Mouse (Mus musculus) liver, embryonic 14.5 days (tissue): Measurements from ENCODE around the gene Pnpla1. TPM values are rescaled to one million over a fixed set of nuclear protein-coding genes. Genes with fewer than 3 reads are reported as not detected.

Experiments used
- ATAC-seq: fragments of 200-750 bp; cut with Nextera tagmentation; 2 replicates; pipeline ENCODE4 v1.8.0; 2017; ENCODE audit warnings: moderate number of reproducible peaks, mild to moderate bottlenecking, moderate library complexity; ENCODE audit not compliant: insufficient read depth
- DNase-seq, 3 experiments: peaks; one replicate each; pipeline ENCODE4 v3.0.0-alpha.2; 2012 to 2013; ENCODE audit warnings: low read depth in 3 of 3, low spot score in 3 of 3
- H3K27ac ChIP-seq: fragments of 300-500 bp; sonication (generic); 2 replicates; pipeline ENCODE4 v1.5.1; 2014; ENCODE audit warnings: moderate library complexity, mild to moderate bottlenecking, control low read depth, inconsistent platforms
- H3K27me3 ChIP-seq: fragments of 300-500 bp; sonication (generic); 2 replicates; pipeline ENCODE4 v1.6.1; 2014; ENCODE audit warnings: mild to moderate bottlenecking, low read length, moderate library complexity; ENCODE audit not compliant: control insufficient read depth, insufficient read depth
- H3K36me3 ChIP-seq: fragments of 300-500 bp; sonication (generic); replicated peaks from 2 replicates; pipeline ENCODE4 v1.6.1; 2014; ENCODE audit warnings: low read depth; ENCODE audit not compliant: control insufficient read depth, insufficient read depth
- H3K4me1 ChIP-seq, 2 experiments: fragments of 200-500 bp in 1 of 2; fragments of 300-500 bp in 1 of 2; sonication (generic) in 1 of 2; replicated peaks; 2 replicates each; pipeline ENCODE4 v1.6.1; 2012 to 2014; ENCODE audit warnings: antibody characterized with exemption in 1 of 2, inconsistent platforms in 1 of 2, low read length in 1 of 2; ENCODE audit not compliant: control insufficient read depth in 2 of 2, insufficient read depth in 2 of 2
- H3K4me2 ChIP-seq: fragments of 300-500 bp; sonication (generic); 2 replicates; pipeline ENCODE4 v1.6.1; 2014; ENCODE audit warnings: low read depth, mild to moderate bottlenecking, control low read depth, moderate library complexity
- H3K4me3 ChIP-seq, 2 experiments: fragments of 200-500 bp in 1 of 2; fragments of 300-500 bp in 1 of 2; sonication (generic) in 1 of 2; 2 replicates each; pipeline ENCODE4 v1.5.1; 2012 to 2014; ENCODE audit warnings: low read depth in 2 of 2, low read length in 2 of 2, mild to moderate bottlenecking in 2 of 2, control low read depth in 1 of 2, inconsistent platforms in 1 of 2, moderate library complexity in 1 of 2; ENCODE audit not compliant: insufficient read depth in 1 of 2
- H3K9ac ChIP-seq: fragments of 300-500 bp; sonication (generic); replicated peaks from 2 replicates; pipeline ENCODE4 v1.6.1; 2014; ENCODE audit warnings: mild to moderate bottlenecking, control low read depth, moderate library complexity
- H3K9me3 ChIP-seq: fragments of 300-500 bp; sonication (generic); 2 replicates; pipeline ENCODE4 v1.6.1; 2016; ENCODE audit warnings: low read length, mixed read lengths; ENCODE audit not compliant: control insufficient read depth
- CTCF ChIP-seq: IDR thresholded peaks from 2 replicates; pipeline ENCODE4 v1.5.1; 2016; ENCODE audit warnings: antibody characterized with exemption, low read depth, control low read depth
- EP300 ChIP-seq: IDR thresholded peaks from 2 replicates; pipeline ENCODE4 v1.6.1; 2016; ENCODE audit warnings: antibody characterized with exemption, low read depth
- WGBS: fragments of 180-500 bp; shearing (Covaris S2); extraction: QIAGEN DNeasy Blood & Tissue Kit; methylation state at CpG from one replicate; pipeline ENCODE4 v1.1.7; 2014; ENCODE audit not compliant: insufficient replicate concordance; 5-methylcytosine and 5-hydroxymethylcytosine counted together
- polyA plus RNA-seq, 2 experiments: library from polyadenylated mRNA; depleted of rRNA in 1 of 2; stranded (reverse) in 1 of 2; unstranded in 1 of 2; fragments of >200 nt; fragmentation: Nextera tagmentation in 1 of 2; extraction: Ambion mirVana in 1 of 2; gene quantifications; 2 replicates each; pipeline versions ENCODE4 v1.2.1 to v1.2.3; 2012 to 2014

Gene Pnpla1
- polyA plus RNA-seq, 2 experiments, result 0.01 to 0.04 TPM

DNA sequence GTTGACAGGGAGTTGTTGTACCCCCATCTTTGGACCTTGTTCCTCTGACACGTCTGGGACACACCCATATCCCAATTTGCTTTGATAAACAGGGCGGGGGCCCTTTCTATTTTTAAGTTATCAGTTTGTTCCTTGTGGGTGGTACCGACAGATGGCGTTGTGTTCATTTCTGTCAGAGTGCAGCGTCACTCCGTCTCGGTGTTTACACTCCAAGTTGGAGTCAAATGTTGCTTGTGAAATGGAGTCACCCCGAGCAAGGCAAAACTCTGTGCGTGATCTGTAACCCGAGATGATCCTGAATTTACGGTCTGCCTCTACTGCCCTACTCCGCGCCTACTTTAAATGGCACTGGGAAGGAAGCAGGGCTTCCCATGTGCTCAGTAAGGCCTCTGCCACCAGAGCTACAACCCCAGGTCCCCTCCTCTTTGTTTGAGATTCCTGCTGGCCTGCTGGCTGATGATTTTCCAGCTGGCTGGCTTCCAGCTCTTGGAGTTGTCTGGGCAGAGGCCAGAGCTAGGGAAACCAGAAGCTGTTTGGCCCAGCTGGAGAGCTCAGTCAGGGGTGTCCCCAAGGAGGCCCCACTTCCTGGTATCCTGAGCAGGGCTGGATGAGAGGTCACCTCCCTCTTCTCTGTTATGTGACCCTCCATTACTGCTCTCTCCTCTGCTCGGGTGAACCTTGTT, 72.3 kb downstream of the Pnpla1 start:
- Histone ChIP-seq H3K9ac (peak overlapping the region; percentile 94), H3K4me3 (peak overlapping the region; percentile 37 to 48), H3K4me2 (peak overlapping the region; percentile 84), H3K9me3 (no peaks in the 10 kb centered on the region), H3K27ac (peak overlapping the region; percentile 100), H3K4me1 (peaks cover 26 to 39% of the 10 kb centered on the region in 2 experiments), H3K36me3 (no peaks in the 10 kb centered on the region), H3K27me3 (no peaks in the 10 kb centered on the region)
- 6% methylated on average over 14 of the region's 14 CpGs for WGBS
- ATAC-seq (peak; percentile 89), DNase-seq (peak; percentile 93)
- peak; percentile 57 for TF ChIP-seq CTCF
- TF ChIP-seq EP300, result peak; percentile 93

DNA sequence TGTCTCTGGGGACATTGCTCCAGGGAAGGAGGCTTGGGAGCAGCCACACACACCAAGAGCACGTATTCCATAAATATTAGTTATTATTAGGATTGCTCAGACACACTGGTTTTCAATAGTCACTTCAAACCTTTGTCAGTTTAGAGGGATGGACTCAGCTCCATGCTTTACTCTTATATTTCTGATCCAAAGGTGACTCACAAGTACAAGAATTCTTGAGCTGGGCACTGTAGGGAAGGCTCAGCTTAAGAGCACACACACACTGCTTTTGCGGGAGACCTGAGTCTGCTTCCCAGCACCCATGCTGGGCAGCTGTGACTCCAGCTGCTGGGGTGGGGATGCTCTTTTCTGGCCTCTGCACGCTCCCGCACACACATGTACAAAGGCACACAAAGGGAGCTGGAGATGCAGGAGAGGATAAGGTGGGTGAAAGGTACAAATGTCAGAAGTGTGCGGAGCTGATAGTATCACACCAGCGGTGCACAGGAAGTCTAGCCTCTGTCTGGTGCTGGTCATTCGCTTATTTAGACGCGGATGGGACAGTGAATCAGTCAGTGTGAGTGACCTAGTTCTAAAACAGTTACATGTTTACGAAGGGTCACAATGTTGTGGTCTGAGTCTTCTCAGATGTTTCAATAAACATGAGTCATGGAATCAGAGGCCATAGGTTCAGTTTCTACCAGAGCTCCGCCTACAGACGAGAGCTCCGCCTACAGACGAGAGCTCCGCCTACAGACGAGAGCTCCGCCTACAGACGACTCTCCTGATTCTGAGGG, 73.4 kb downstream of the Pnpla1 start:
- no peak for TF ChIP-seq CTCF
- TF ChIP-seq EP300, result no peak
- Histone ChIP-seq H3K9me3 (no peaks in the 10 kb centered on the region), H3K4me1 (peaks cover 26 to 42% of the 10 kb centered on the region in 2 experiments), H3K4me2 (no peak overlapping the region), H3K36me3 (no peaks in the 10 kb centered on the region), H3K27ac (peak overlapping the region; percentile 100), H3K9ac (peak overlapping the region; percentile 94), H3K27me3 (no peaks in the 10 kb centered on the region), H3K4me3 (no peak overlapping the region)
- WGBS, result 82% methylated on average over 18 of the region's 18 CpGs
- ATAC-seq (no peak), DNase-seq (peak in 1 of 3 experiments; percentile 31)

DNA sequence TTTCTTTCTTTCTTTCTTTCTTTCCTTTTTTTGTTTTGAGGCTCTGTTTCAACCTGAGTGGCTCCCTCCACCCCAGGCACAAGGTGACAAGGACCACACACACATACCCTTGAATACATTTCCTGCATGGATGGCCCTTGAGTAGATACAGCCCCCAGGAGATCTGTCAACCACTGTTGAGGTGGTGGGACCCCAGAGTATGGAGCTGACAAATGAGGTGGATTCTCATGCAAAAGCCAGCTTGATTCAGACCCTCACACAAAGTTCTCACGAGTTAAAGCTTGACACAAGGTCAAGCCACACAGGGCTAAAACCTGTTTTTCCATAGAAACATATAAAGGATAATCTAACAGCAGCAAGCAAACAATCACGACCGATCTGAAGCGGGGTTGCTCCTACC, 74.1 kb downstream of the Pnpla1 start:
- no peaks in the 10 kb centered on the region for H3K36me3 ChIP-seq
- no peaks in the 10 kb centered on the region for H3K27me3 ChIP-seq
- H3K4me3 ChIP-seq, result no peak overlapping the region
- no peak overlapping the region for H3K4me2 ChIP-seq
- H3K9me3 ChIP-seq, result no peaks in the 10 kb centered on the region
- H3K27ac ChIP-seq, result peak overlapping the region; percentile 26; the same call in 1 of the 2 replicates
- DNase-seq (no peak), ATAC-seq (no peak)
- peaks cover 26 to 38% of the 10 kb centered on the region in 2 experiments for H3K4me1 ChIP-seq
- no peak overlapping the region for H3K9ac ChIP-seq
- WGBS, result 86% methylated on average over 4 of the region's 4 CpGs
- no peak for TF ChIP-seq CTCF

DNA sequence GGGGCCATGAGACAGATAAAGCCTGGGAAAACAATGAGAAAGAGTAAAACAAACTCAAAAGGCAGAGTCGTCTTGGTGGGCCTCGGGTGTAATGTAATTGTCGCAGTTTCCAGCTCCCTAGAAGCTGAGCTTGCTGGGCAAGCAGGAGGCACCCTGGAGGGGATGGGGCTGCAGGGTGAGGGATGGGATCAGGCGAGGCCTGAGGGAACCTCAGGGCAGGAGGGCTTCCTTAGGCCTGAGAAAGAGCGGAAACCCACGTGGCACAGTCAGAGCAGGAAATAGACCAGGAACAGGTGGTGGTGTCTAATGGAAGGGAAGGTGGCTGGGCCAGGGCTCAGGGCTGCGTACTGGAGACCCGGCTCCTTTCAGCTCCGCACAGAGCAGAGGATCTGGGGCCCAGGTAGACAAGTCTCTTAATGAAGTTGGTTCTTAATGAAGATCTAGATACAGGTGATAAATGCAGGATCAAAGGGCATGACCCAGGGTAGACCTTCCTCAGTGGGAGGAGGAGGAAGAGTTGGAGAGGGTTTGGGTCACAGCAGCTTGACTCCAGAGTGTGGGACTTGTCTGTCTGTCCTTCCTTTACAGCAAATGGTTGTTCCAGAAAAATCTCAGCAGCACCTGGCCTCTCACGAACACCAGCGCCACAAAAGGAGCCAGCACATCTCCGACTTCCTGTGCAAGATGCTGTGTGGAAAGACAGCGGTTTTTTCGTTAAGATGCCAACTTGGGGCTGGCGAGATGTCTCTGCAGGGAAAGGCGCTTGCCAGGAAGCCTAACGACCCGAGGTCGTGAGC, 76.1 kb downstream of the Pnpla1 start:
- DNase-seq, result no peak
- no peaks in the 10 kb centered on the region for H3K27me3 ChIP-seq
- H3K36me3 ChIP-seq, result no peaks in the 10 kb centered on the region
- no peak overlapping the region for H3K27ac ChIP-seq
- H3K9ac ChIP-seq, result no peak overlapping the region
- H3K4me3 ChIP-seq, result no peak overlapping the region
- no peaks in the 10 kb centered on the region for H3K9me3 ChIP-seq
- TF ChIP-seq EP300 (no peak), CTCF (no peak)
- no peak overlapping the region for H3K4me2 ChIP-seq
- H3K4me1 ChIP-seq, result peaks cover 25 to 33% of the 10 kb centered on the region in 2 experiments
- WGBS, result 75% methylated on average over 19 of the region's 19 CpGs
- no peak for ATAC-seq
